Mouse (Mus musculus) WW6 (cell line): ENCODE results near the gene Olfr1423.
"Not testable (repeated sequence)": the region's sequence is repeated elsewhere in the genome, so short reads cannot be mapped to it uniquely, and the experiment has no call there.

Source experiments
- DNase-seq: peaks from one replicate; pipeline ENCODE4 v3.0.0-alpha.2; 2013; ENCODE audit warnings: low read depth, low spot score

Gene Olfr1423

DNA sequence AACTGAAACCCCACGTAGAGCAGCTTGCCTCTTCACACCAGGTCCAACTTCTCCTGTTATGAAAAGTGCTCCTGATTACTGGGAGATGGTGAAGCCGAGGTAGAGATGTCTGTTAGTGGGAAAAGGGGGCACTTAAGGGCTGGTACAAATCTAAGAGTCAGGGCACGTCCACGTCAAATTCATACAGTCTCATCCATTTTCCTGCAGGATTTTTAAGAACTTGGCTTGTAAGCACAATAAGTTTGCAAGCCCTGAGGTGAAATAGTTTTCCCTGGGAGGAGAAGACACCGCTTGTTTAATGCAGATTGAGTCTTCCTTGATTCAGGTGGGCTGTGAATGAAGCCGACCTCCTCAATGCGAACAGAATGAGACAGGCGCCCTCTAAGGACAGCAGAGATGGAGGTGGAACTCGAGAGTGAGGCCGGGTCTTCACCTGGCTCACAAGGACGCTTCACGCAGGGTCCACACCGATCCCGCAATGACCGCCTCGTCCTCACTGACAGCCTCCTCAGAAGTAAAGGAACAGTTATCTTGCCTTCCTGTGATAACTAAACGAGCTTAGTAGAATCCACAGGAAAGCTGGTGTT lies 34.7 kb downstream of the Olfr1423 start:
- no peak for DNase-seq

DNA sequence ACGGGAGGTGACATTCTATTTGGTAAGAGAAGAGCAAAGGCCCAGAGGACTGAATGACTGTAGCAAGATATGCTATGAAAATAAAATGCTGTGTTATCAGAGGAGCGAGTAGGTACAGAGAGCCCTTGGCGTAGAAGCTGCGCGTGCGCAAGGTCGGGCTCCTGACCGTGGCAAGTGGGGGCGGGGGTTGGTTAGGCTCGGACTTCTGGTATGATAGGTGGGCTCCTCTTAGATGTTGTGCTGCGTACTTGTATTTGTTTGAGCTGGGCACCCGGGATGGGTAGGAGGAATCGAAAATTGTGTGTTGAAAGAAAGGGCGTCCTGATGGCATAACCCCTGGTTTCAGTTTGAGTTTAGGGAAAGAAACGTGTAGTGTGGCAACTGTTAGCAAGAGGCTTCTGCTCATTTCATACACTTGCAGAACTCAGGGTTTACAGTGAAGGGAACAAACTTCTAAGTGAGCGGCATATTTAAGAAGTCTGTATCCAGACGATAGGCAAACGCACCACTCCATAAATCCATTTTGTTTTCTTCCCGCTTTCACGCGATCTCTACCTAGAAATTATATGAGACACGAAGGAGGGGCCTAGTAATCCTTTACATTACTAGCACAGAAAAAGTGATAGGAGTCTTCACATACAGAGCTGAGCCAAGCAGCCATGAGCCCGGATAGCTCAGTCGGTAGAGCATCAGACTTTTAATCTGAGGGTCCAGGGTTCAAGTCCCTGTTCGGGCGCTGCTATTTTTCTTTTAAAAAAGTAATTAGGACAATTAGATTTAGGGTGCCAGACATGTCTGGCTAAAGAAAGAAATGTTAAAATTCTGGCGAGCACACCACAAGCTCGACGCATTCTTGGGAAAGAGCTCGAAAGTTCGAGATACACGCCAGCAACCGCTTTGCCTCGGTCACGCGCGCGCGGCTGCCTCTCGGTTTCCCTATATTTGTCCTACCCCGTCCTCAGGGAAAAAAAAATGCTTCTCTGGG lies 35.4 kb downstream of the Olfr1423 start:
- no peak for DNase-seq

DNA sequence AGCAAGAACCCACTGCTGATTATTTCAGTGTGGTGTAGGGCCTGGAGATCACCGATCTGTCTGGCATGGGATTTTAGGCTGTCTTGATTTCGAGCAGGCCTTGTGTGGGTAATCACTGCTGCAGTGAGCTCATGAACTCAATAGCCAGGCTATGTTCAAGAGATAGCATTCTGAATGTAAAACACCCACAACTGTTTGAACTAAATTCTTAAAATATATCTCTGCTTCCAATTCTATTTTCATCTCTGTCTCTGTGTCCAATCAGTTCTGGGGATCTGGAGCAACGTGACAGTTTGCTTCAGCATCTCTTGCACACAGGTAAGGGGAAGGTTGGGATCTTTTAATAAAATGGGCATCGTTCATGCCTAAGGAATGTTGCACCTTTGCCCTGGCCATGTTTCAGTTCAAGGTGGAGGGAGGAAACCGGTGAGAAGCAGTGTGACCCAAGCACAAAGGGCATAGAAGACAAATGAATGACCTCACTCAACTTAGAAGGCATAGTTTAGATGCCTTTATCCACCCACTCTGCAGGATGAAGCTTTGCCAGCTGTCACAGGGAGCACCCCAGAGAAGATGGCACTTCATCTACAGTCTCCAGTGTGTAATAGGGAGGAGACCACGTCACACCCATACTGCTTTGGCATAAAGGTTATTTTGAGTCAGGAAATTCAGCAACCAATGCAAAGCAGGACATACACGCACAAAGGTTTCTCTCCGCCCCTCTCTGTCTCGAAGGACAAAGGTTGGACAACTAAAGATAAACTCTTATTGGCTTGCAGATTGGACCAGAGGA lies 36.7 kb downstream of the Olfr1423 start:
- DNase-seq: no peak

DNA sequence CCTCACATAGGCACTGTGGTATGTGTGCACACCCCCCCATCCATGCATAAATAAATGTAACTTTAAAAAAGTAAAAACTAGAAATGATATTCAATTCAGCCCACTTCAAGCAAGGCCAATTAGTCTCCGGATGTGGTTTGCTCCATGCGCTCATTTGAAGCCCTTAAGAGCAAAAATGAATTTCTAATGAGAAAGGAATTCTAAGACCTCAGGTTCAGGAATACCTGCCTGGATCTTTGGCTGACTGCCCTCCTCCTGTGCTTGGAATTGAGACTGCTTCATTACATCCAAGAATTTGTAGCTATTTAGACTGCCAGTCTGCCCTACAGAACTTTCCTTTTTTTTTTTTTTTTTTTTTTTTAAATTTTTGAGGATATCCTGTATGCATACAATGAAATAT lies 37.5 kb downstream of the Olfr1423 start:
- no peak for DNase-seq

DNA sequence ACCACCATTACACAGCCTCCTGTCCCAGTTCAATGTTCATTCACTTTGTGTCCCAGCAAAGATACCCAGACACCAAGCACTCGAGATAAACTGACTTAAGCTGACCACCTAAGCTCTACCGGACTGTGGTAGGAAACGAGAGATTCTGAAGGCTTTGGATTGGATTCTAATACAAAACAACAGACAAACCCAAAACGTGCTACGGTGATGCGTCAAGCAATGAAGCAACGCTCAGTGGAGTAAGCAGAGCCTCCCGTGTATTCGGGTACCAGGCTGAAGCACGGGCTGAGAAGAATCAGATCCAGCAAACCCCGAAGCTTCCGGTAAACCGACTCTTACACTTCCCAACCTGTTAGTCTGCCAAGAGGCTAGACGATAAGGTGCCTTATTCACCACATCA lies 38.3 kb downstream of the Olfr1423 start:
- no peak for DNase-seq

DNA sequence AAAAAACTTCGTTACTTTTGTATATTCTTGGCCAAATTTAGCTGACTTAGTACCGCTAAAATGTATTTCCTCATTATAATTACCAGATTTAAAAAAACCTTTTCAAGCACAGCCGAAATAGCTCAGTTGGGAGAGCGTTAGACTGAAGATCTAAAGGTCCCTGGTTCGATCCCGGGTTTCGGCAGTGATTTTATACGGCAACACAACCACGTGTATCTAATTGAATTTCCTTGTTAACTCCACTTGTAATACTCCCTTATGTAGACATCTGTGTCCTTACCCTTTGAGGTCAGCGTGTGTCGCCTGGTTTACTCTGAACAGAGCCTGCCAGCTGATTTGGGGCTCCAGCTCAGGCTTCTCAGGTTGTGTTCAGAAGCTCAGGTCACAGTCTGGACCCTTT lies 39.0 kb downstream of the Olfr1423 start:
- no peak for DNase-seq

DNA sequence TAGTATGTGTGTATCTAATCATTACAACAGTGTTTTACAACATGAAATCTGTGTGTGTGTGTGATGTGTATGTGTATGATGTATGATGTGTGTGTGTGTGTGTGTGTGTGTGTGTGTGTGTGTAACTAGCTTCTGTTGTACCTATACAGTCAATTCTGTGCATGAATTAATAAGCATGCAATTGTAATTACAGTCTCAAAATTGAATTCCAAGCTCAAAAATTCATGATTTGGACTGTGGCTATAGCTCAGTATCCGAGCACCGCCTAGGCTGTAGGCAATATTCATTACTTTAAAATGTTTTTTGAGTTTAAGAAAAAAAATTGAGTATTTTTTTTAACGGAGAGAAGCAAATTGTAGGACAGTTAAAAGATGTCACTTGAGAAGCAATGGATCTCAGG lies 39.4 kb downstream of the Olfr1423 start:
- no peak for DNase-seq

DNA sequence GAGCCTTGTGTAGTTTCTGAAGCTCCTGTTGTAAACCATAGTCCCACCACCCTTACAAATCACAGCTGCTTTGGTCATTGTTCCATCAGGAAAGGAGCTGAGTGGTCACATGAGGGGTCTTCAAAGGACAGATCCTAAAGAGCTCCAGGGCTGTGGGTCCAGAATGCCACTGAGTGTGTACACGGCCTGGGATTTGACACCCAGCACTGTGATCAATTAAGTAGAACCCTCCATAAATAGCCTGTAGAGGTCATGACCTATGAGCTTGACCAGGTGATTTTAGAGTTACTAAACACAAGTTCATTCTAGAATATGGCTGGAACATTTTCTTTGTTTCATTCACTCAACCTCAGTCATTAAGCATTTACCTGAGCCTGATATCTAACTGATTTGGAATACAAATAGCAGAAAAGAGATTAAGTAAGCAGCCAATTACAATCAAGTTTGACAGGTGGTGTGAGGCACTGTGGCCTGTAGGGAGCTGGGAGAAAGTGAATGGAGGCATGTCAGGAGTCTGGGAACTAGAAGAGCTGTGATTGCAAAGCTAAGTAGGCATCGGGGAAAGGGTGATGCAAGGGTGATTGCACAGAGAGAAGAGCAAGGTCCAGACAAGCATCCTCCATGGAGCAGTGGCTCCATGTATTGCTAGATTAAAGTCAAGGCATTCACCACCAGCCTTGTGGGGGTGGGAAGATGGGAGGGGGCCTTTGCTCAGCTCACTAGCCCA lies 45.2 kb downstream of the Olfr1423 start:
- DNase-seq: no peak

DNA sequence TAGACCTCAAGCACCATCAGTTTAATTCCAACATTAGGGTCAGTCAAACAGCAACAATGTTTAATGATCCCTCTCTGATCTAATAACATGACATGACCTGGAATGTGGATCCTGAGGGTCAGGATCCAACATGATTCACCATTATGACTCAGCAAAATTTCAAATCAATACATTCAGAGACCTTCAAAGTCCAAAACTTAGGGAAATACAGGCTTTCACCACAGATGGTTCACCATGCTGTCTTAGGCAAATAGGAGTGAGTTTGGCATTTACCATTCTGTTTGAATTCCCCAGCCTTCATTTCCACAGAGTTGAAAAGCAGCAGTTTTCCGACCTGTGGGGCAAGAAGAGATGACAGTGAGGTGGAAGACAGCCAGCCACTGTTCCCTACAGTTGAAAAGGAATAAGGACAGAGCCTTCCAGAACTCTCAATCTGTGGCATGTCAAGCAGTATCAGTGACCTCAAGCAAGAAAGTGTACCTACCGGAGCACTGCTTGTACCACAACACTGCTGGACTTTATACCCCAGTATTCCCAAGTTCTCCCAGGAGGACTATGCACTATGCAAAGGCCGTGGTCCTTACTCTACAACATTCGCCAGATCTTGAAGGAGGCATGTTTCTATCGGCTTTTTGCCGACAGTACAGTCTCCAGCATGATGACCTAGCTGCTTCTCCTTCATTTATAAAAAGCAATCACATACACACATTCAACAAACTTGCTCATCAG lies 46.2 kb downstream of the Olfr1423 start:
- DNase-seq: no peak

DNA sequence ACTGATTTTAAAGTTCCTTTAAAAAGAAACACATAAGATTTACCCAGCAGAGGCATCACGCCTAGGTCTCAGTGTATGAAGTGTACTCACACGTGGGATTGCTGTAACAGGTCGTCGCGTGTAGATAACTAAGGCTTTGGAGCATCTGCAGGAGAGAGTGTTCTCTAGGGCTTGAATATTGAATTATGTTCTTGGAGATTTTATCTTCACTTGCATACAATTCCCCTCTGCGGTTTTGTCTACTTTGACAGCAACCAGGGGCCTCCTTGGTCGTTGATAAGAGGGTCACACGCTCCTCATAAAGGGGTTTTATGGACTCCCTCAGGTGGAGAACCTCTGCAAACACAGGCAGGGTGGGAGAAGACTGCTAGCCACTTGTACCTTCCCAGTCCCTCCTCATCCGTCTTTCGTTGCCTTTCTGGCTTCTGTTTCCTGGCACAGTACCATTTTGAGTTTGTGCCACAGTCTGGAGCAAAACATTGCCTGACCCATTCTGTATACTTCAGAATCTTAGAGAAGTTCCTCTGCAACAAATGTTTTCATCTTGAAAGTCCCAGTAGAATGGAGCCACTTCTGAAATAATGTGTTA lies 48.6 kb downstream of the Olfr1423 start:
- DNase-seq: no peak

DNA sequence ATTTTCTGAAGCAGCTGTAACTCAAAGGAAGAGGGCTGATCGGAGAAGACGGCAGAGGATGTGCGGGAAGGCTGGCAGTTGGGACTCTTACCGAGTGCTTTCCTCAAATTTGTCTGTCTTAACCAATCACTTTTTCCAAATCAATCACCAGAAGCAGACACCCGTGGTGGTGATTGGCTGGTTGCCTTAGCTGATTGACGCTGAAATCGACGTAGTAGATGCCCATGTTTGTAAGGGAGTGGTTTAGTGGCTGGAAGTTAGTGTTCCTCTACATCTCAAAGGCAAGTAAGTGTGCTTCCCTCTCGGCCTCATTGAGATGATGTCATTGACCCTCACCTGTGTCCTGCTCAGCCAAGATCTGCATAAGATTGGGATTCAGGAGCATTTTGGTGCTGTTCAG lies 49.1 kb downstream of the Olfr1423 start:
- no peak for DNase-seq

DNA sequence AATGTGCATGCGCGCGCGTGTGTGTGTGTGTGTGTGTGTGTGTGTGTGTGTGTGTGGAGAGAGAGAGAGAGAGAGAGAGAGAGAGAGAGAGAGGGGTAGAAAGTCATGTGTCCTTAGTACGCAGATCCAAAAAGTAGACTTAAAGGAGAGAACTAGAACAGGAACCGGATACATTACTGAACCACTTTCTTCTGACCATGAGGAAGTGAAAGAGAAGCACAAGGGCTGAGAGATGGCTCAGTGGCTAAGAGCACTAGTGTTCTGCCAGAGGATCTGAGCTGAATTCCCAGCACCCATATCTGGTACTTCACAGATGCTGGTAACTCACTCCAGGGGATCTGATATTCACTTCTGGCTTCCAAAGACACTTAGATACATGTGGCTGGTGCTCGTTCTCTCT lies 51.8 kb downstream of the Olfr1423 start:
- DNase-seq: no peak

DNA sequence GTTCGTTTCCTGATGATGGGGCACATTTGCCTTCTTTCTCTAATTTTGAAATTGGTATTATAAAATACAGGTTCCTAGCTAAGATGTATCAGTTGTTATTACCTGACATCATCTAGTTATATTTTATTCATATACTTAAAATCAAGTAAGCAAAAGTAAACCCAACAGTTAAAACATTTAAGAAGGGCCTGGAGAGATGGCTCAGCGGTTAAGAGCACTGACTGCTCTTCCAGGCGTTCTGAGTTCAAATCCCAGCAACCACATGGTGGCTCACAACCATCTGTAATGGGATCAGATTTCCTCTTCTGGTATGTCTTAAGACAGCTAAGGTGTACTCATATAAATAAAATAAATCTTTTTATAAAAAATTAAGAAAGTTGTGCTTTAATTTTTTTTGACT lies 53.3 kb downstream of the Olfr1423 start:
- no peak for DNase-seq

DNA sequence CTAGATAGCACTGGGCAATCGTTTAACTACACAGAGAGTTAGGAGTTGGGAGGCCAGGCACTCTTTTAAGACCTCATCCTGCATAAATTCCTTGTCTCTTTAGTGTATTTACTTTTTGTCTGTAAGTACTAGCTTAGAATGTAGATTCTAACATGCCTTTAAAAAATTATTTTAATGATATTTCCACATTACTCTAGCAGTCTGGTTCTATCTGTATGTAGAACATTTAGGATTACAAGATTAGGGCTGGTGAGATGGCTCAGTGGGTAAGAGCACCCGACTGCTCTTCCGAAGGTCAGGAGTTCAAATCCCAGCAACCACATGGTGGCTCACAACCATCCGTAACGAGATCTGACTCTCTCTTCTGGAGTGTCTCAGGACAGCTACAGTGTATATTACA lies 56.5 kb downstream of the Olfr1423 start:
- not testable (repeated sequence) for DNase-seq
